Mouse (Mus musculus) stomach, postnatal 0 days (tissue): ENCODE measurements around the gene Med1. TPM values are rescaled to one million over a fixed set of nuclear protein-coding genes. Genes with fewer than 3 reads are reported as not detected.

Experiments
- ATAC-seq: fragments of 200-750 bp; cut with Nextera tagmentation; 2 replicates; pipeline ENCODE4 v1.8.0; 2017; ENCODE audit not compliant: low FRiP score, low TSS enrichment
- DNase-seq: peaks from one replicate; pipeline ENCODE4 v3.0.0-alpha.2; 2016; ENCODE audit warnings: low spot score
- H3K27ac ChIP-seq: fragments of 300-500 bp; sonication (generic); replicated peaks from 2 replicates; pipeline ENCODE4 v1.5.1; 2014; ENCODE audit warnings: mild to moderate bottlenecking, control low read depth
- H3K27me3 ChIP-seq: fragments of 300-500 bp; sonication (generic); 2 replicates; pipeline ENCODE4 v1.6.1; 2014; ENCODE audit warnings: low read length; ENCODE audit not compliant: control insufficient read depth, insufficient read depth
- H3K36me3 ChIP-seq: fragments of 300-500 bp; sonication (generic); 2 replicates; pipeline ENCODE4 v1.6.1; 2014; ENCODE audit warnings: low read length, mixed read lengths; ENCODE audit not compliant: control insufficient read depth, insufficient read depth
- H3K4me1 ChIP-seq: fragments of 300-500 bp; sonication (generic); replicated peaks from 2 replicates; pipeline ENCODE4 v1.6.1; 2014; ENCODE audit warnings: antibody characterized with exemption; ENCODE audit not compliant: control insufficient read depth, insufficient read depth
- H3K4me2 ChIP-seq: fragments of 300-500 bp; sonication (generic); replicated peaks from 2 replicates; pipeline ENCODE4 v1.6.1; 2014; ENCODE audit warnings: low read depth, mild to moderate bottlenecking, control low read depth, moderate library complexity
- H3K4me3 ChIP-seq: fragments of 300-500 bp; sonication (generic); 2 replicates; pipeline ENCODE4 v1.5.1; 2014; ENCODE audit warnings: low read depth, low read length, control low read depth
- H3K9ac ChIP-seq: fragments of 300-500 bp; sonication (generic); 2 replicates; pipeline ENCODE4 v1.6.1; 2014; ENCODE audit warnings: mild to moderate bottlenecking, low read length, control low read depth, mixed read lengths
- H3K9me3 ChIP-seq: fragments of 300-500 bp; sonication (generic); 2 replicates; pipeline ENCODE4 v1.6.1; 2016; ENCODE audit warnings: low read length; ENCODE audit not compliant: control insufficient read depth
- CTCF ChIP-seq: IDR thresholded peaks from 2 replicates; pipeline ENCODE4 v1.5.1; 2016; ENCODE audit warnings: antibody characterized with exemption, low read depth, mild to moderate bottlenecking, moderate library complexity
- EP300 ChIP-seq: optimal IDR thresholded peaks from 2 replicates; pipeline ENCODE3; 2016; ENCODE audit warnings: antibody characterized with exemption
- WGBS: fragments of 180-500 bp; shearing (Covaris S2); extraction: QIAGEN DNeasy Blood & Tissue Kit; methylation state at CpG from one replicate; pipeline ENCODE4 v1.1.7; 2014; 5-methylcytosine and 5-hydroxymethylcytosine counted together
- polyA plus RNA-seq: library from polyadenylated mRNA; unstranded; fragments of >200 nt; fragmentation: Nextera tagmentation; extraction: Ambion mirVana; gene quantifications from 2 replicates; pipeline ENCODE4 v1.2.1, GENCODE M21; 2015

Med1 gene
- polyA plus RNA-seq, 1 experiment from 2014 or later = 26.8 TPM

DNA sequence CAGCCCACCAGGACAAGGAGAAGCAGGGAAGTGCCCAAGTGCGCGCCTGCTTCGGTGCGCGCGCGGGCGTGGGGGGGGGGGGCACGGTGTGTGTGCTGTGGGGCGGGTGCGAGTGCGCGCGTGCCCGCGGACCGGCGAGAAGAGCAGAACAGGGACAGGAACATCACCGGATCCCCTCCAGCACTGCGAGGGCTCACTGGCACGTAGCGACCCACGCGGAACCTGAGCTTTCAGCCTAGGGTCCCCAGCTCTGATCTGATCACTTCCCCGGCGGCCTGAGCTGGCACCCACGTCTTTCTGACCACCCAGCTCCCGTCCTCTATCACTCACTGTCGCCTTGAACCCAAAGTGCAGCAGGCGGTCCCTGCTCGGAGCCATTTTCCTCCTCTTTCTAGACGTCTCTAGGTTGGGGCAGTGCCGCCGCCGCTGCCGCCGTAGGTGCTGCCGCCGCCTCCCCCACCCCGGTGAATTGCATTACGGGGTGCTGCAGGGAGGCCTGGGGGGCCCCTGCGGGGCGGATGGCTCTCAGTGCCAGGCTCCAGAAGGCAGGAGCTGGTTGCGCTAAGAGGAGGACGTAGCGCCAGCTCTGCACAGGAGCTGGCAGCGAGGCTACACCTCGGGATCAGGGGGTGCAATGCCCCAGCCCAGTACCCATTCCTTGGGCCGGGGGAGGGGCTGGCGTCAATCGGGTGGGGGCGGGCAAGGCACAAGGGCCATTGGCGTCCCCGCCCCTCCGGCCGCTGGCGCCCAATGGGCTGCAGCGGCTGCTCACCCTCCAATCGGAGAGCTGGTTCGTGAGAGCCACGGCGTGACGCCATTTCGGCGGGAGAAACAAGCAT, 43.1 kb downstream of the Med1 start, which contains the start of gene Fbxl20:
Gene Fbxl20, minus strand, starts transcription at position 618 of the 839 bp plus-strand sequence.
- ATAC-seq (peak; percentile 87), DNase-seq (peak; percentile 95)
- WGBS = under 1% methylated on average over 50 of the region's 65 CpGs
- Histone ChIP-seq H3K27ac (peak within 1 kb of the TSS; percentile 97), H3K4me3 (peak within 1 kb of the TSS; percentile 93), H3K9ac (peak within 1 kb of the TSS; percentile 96), H3K27me3 (no peaks in the 10 kb centered on the region), H3K9me3 (no peaks in the 10 kb centered on the region), H3K4me1 (no peaks in the 10 kb centered on the region), H3K36me3 (no peaks in the 10 kb centered on the region; the same call in 1 of the 2 replicates), H3K4me2 (peak within 1 kb of the TSS; percentile 88)
- 0 out of 2 replicates have a peak, but pooled peaks have one; percentile 8 for TF ChIP-seq CTCF
- no peak for TF ChIP-seq EP300

DNA sequence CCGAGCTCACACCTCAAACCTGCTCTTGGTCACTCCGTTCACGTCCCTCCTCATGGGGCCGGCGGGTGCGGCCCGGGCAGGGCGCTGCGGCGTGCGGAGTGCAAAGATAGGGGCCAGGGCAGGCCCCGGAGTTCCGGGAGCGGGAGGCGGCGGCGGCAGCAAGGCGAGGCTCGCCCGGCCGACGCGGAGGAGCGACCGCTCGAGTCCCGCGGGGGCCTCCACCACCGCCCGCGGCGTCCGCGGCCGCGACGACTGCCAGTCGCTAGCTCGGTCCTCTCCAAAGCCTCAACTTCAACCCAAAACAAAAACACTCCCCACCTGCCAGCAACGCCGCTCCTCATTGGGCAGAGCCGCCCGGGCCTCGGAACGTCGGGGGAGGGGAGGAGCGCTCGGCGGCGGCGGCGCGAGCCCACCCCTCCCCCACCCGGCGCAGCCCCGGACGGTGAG, 43.8 kb downstream of the Med1 start:
- Histone ChIP-seq H3K4me3 (peak overlapping the region; percentile 93), H3K4me2 (peak overlapping the region; percentile 88), H3K4me1 (no peaks in the 10 kb centered on the region), H3K27me3 (no peaks in the 10 kb centered on the region), H3K9ac (peak overlapping the region; percentile 96), H3K9me3 (no peaks in the 10 kb centered on the region), H3K27ac (peak overlapping the region; percentile 97), H3K36me3 (no peaks in the 10 kb centered on the region)
- no peak for TF ChIP-seq EP300
- no peak for TF ChIP-seq CTCF
- 0% methylated on average over 28 of the region's 57 CpGs for WGBS
- DNase-seq = peak; percentile 93
- peak; percentile 88 for ATAC-seq

DNA sequence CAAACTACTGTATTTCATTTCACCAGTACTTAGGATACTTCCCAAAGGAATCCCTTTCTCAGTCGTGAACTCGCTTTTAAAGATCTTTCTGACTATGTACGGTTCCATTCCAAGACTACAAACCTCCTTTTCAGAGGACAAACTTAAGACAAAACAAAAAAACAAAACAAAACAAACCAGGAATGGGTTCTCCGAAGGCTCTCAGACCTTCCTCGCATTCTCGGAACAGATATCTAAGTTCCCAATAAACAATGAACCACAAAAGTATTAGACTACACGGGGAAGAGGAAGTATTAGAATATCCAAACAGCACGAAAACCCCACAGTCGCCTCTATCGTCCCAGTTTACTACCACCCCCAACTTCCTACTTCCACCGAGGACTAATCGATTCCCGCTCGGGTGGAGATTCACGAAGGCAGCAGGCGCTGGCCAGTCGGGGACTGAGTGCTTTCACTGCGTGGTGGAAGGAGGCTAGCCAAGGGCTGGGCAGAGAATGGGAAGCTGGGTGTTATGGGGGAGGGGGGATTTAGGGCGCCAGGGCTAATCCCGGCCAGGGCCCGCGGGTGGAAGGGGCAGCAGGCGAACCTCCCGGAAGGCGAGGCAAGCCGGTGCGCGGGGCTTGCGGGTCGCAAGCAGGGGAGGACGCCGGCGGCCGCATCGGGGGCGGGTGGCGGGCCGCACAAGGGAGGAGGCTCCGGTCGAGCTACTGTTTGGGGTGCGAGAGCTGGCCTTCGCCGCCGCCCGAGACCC, 44.4 kb downstream of the Med1 start:
- Histone ChIP-seq H3K27ac (peak overlapping the region; percentile 97), H3K27me3 (no peaks in the 10 kb centered on the region), H3K9me3 (no peaks in the 10 kb centered on the region), H3K4me1 (no peaks in the 10 kb centered on the region), H3K36me3 (no peaks in the 10 kb centered on the region), H3K4me2 (peak overlapping the region; percentile 88), H3K4me3 (peak overlapping the region; percentile 93), H3K9ac (peak overlapping the region; percentile 96)
- 2% methylated on average over 43 of the region's 45 CpGs for WGBS
- ATAC-seq (peak; percentile 41), DNase-seq (no peak)
- no peak for TF ChIP-seq CTCF
- TF ChIP-seq EP300 = no peak

DNA sequence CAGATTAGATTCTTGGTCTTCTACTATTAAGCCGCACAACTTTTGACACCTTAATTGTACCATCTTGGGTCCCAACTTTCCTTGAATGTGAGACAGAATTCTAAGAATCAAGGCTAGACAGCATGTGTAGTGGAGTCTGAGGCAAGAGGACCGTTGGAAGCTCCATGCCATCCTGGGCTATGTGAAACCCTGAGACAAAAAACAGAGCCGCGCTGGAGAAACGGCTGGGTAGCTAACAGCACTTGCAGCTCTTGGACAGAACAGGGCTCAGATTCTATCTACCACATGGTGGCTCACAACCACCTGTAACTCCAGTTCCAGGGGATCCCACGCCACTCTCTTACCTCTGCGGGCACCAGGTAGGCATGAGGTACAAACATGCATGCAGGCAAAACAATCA, 47.2 kb downstream of the Med1 start:
- no peak overlapping the region for H3K4me3 ChIP-seq
- H3K9ac ChIP-seq = no peak overlapping the region
- DNase-seq (no peak), ATAC-seq (no peak)
- TF ChIP-seq CTCF (no peak), EP300 (no peak)
- H3K9me3 ChIP-seq = no peaks in the 10 kb centered on the region
- H3K36me3 ChIP-seq = no peaks in the 10 kb centered on the region
- WGBS = 78% methylated on average over 7 of the region's 7 CpGs
- H3K27me3 ChIP-seq = no peaks in the 10 kb centered on the region
- H3K27ac ChIP-seq = no peak overlapping the region
- no peak overlapping the region for H3K4me2 ChIP-seq
- no peaks in the 10 kb centered on the region for H3K4me1 ChIP-seq

DNA sequence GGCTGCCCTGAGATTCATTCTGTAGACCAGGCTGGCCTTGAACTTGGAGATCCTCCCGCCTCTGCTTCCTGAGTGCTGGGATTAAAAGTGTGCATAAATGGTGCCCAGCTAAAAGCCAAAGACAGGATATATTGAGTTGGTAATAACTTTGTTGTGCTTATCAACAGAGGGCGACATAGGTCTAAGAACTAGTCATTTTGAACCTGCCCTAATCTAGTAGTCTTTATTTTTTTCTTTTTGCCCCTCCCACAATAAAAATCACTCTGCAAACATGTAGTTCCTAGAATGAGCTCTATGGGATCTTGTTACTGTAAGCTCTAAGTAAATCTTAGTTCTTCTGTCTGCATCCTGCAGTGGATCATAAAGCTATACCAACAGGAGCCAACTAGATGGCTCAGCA, 50.5 kb downstream of the Med1 start:
- TF ChIP-seq CTCF = peak; percentile 21; the same call in 1 of the 2 replicates
- no peak for TF ChIP-seq EP300
- no peak overlapping the region for H3K4me2 ChIP-seq
- no peaks in the 10 kb centered on the region for H3K9me3 ChIP-seq
- H3K4me1 ChIP-seq = no peaks in the 10 kb centered on the region
- no peaks in the 10 kb centered on the region for H3K27me3 ChIP-seq
- no peak for DNase-seq
- H3K9ac ChIP-seq = no peak overlapping the region
- WGBS = 90% methylated on average over 2 of the region's 2 CpGs
- no peak overlapping the region for H3K27ac ChIP-seq
- no peaks in the 10 kb centered on the region for H3K36me3 ChIP-seq
- H3K4me3 ChIP-seq = no peak overlapping the region
- no peak for ATAC-seq
